Mouse (Mus musculus) myocyte (in vitro differentiated cells): ENCODE results near the gene Rsad1.

Experiments used
- CEBPB ChIP-seq: IDR thresholded peaks from 2 replicates; pipeline ENCODE4 v1.6.1; 2011; ENCODE audit warnings: mild to moderate bottlenecking, moderate library complexity; ENCODE audit not compliant: poor library complexity, insufficient read depth, severe bottlenecking
- E2F4 ChIP-seq: IDR thresholded peaks from one replicate; pipeline ENCODE4 v1.6.1; 2011; ENCODE audit warnings: mild to moderate bottlenecking, control low read depth, moderate library complexity; ENCODE audit not compliant: insufficient read depth
- MAX ChIP-seq: IDR thresholded peaks from one replicate; pipeline ENCODE4 v1.6.1; 2011; ENCODE audit warnings: low read depth, mild to moderate bottlenecking, control low read depth
- MYOD1 ChIP-seq, 3 experiments: IDR thresholded peaks; one replicate each; pipeline ENCODE4 v1.6.1; 2011; ENCODE audit warnings: control low read depth in 2 of 3, low read depth in 2 of 3, mild to moderate bottlenecking in 2 of 3, moderate library complexity in 1 of 3; ENCODE audit not compliant: insufficient read length in 2 of 3, control insufficient read depth in 1 of 3
- MYOG ChIP-seq, 3 experiments: IDR thresholded peaks; one replicate each; pipeline ENCODE4 v1.6.1; 2011; ENCODE audit warnings: control low read depth in 2 of 3, low read depth in 2 of 3, mild to moderate bottlenecking in 2 of 3; ENCODE audit not compliant: insufficient read length in 2 of 3, control insufficient read depth in 1 of 3, insufficient read depth in 1 of 3
- POLR2A ChIP-seq: IDR thresholded peaks from one replicate; pipeline ENCODE4 v1.6.1; 2011; ENCODE audit warnings: low read depth, mild to moderate bottlenecking, control low read depth, moderate library complexity; ENCODE audit not compliant: insufficient read length
- POLR2AphosphoS2 ChIP-seq: IDR thresholded peaks from one replicate; pipeline ENCODE4 v1.6.1; 2011; ENCODE audit warnings: low read depth, control low read depth; ENCODE audit not compliant: insufficient read length
- REST ChIP-seq: IDR thresholded peaks from one replicate; pipeline ENCODE4 v1.6.1; 2011; ENCODE audit warnings: mild to moderate bottlenecking, control low read depth, moderate library complexity; ENCODE audit not compliant: insufficient read depth, insufficient read length
- SRF ChIP-seq: IDR thresholded peaks from one replicate; pipeline ENCODE4 v1.6.1; 2011; ENCODE audit warnings: low read depth; ENCODE audit not compliant: control insufficient read depth, insufficient read length
- TCF12 ChIP-seq: IDR thresholded peaks from one replicate; pipeline ENCODE4 v1.6.1; 2011; ENCODE audit warnings: mild to moderate bottlenecking, control low read depth; ENCODE audit not compliant: poor library complexity, insufficient read depth, severe bottlenecking
- USF1 ChIP-seq: IDR thresholded peaks from one replicate; pipeline ENCODE4 v1.6.1; 2011; ENCODE audit warnings: low read depth, mild to moderate bottlenecking, control low read depth, moderate library complexity

GRCm38 (mm10) chr11:94598437-94599120, 49.5 kb upstream of the Rsad1 start:
- TF ChIP-seq MAX (no peak), POLR2A (no peak), CEBPB (no peak), POLR2AphosphoS2 (no peak), USF1 (no peak), TCF12 (no peak), E2F4 (no peak), SRF (no peak), MYOG (IDR thresholded peaks at IDR 0.05; ENCODE audit: control insufficient read depth in 1 of 3, insufficient read depth in 1 of 3, insufficient read length in 2 of 3, low read depth in 2 of 3) (no peak), REST (no peak), MYOD1 (IDR thresholded peaks at IDR 0.05; ENCODE audit: control insufficient read depth in 1 of 3, insufficient read length in 2 of 3, low read depth in 2 of 3) (no peak)
